Mouse (Mus musculus): ENCODE data around the gene Atp8a1. TPM values are rescaled to one million over a fixed set of nuclear protein-coding genes. Genes with fewer than 3 reads are reported as not detected.
"Not testable (repeated sequence)": the region's sequence is repeated elsewhere in the genome, so short reads cannot be mapped to it uniquely, and the experiment has no call there.

The Atp8a1 gene
- polyA plus RNA-seq, 1 experiment from 2014 or later: 53.6 TPM

GRCm38 (mm10) chr5:67823771-67824170, 23.5 kb downstream of the Atp8a1 start:
- no peak overlapping the region for H3K4me3 ChIP-seq
- WGBS: 72% methylated on average over 5 of the region's 5 CpGs
- H3K9ac ChIP-seq: no peak overlapping the region
- H3K9me3 ChIP-seq: no peaks in the 10 kb centered on the region
- no peak overlapping the region for H3K27ac ChIP-seq
- peaks cover 11% of the 10 kb centered on the region; the same call in 1 of the 2 replicates for H3K4me1 ChIP-seq
- no peaks in the 10 kb centered on the region for H3K27me3 ChIP-seq
- no peak for ATAC-seq (ENCODE audit: borderline replicate concordance, extremely low read depth, low FRiP score, low TSS enrichment)
- no peak overlapping the region for H3K4me2 ChIP-seq
- no peaks in the 10 kb centered on the region for H3K36me3 ChIP-seq

- Histone ChIP-seq H3K4me3 (no peak overlapping the region), H3K9me3 (no peaks in the 10 kb centered on the region), H3K4me1 (peaks cover 11% of the 10 kb centered on the region; the same call in 1 of the 2 replicates), H3K27me3 (no peaks in the 10 kb centered on the region), H3K9ac (no peak overlapping the region), H3K4me2 (no peak overlapping the region), H3K27ac (no peak overlapping the region), H3K36me3 (no peaks in the 10 kb centered on the region)
- 31% methylated on average over 6 of the region's 6 CpGs for WGBS
- ATAC-seq (ENCODE audit: borderline replicate concordance, extremely low read depth, low FRiP score, low TSS enrichment): no peak
Measured at GRCm38 (mm10) chr5:67822619-67823018, 24.6 kb downstream of the Atp8a1 start.

GRCm38 (mm10) chr5:67821987-67822401, 25.2 kb downstream of the Atp8a1 start:
- ATAC-seq (ENCODE audit: borderline replicate concordance, extremely low read depth, low FRiP score, low TSS enrichment): no peak
- H3K9me3 ChIP-seq: no peaks in the 10 kb centered on the region
- no peaks in the 10 kb centered on the region for H3K36me3 ChIP-seq
- no peak overlapping the region for H3K9ac ChIP-seq
- H3K4me2 ChIP-seq: no peak overlapping the region
- H3K27ac ChIP-seq: no peak overlapping the region
- no peaks in the 10 kb centered on the region for H3K27me3 ChIP-seq
- 72% methylated on average over 8 of the region's 8 CpGs for WGBS
- no peak overlapping the region for H3K4me3 ChIP-seq
- peaks cover 11% of the 10 kb centered on the region; the same call in 1 of the 2 replicates for H3K4me1 ChIP-seq

GRCm38 (mm10) chr5:67821185-67821584, 26.0 kb downstream of the Atp8a1 start:
- H3K27ac ChIP-seq: no peak overlapping the region
- WGBS: 77% methylated on average over 2 of the region's 2 CpGs
- no peaks in the 10 kb centered on the region for H3K9me3 ChIP-seq
- no peak for ATAC-seq (ENCODE audit: borderline replicate concordance, extremely low read depth, low FRiP score, low TSS enrichment)
- no peak overlapping the region for H3K4me2 ChIP-seq
- H3K4me3 ChIP-seq: no peak overlapping the region
- no peaks in the 10 kb centered on the region for H3K36me3 ChIP-seq
- H3K9ac ChIP-seq: no peak overlapping the region
- H3K27me3 ChIP-seq: no peaks in the 10 kb centered on the region
- H3K4me1 ChIP-seq: peaks cover 11% of the 10 kb centered on the region; the same call in 1 of the 2 replicates

GRCm38 (mm10) chr5:67819451-67819850, 27.8 kb downstream of the Atp8a1 start:
- Histone ChIP-seq H3K4me3 (no peak overlapping the region), H3K9me3 (no peaks in the 10 kb centered on the region), H3K27ac (no peak overlapping the region), H3K4me2 (no peak overlapping the region), H3K4me1 (peaks cover 19% of the 10 kb centered on the region), H3K36me3 (no peaks in the 10 kb centered on the region), H3K9ac (no peak overlapping the region), H3K27me3 (no peaks in the 10 kb centered on the region)
- 65% methylated on average over 5 of the region's 5 CpGs for WGBS
- no peak for ATAC-seq (ENCODE audit: borderline replicate concordance, extremely low read depth, low FRiP score, low TSS enrichment)

GRCm38 (mm10) chr5:67815572-67816325, 31.5 kb downstream of the Atp8a1 start:
- ATAC-seq (ENCODE audit: borderline replicate concordance, extremely low read depth, low FRiP score, low TSS enrichment): peak; percentile 83; the same call in 1 of the 2 replicates
- peak overlapping the region; percentile 3; the same call in 1 of the 2 replicates for H3K4me2 ChIP-seq
- H3K9ac ChIP-seq: no peak overlapping the region
- H3K27me3 ChIP-seq: no peaks in the 10 kb centered on the region
- H3K36me3 ChIP-seq: no peaks in the 10 kb centered on the region
- H3K27ac ChIP-seq: peak overlapping the region; percentile 50
- peaks cover 8% of the 10 kb centered on the region for H3K4me1 ChIP-seq
- no peaks in the 10 kb centered on the region for H3K9me3 ChIP-seq
- 31% methylated on average over 16 of the region's 16 CpGs for WGBS
- no peak overlapping the region for H3K4me3 ChIP-seq

- 65% methylated on average over 8 of the region's 8 CpGs for WGBS
- not testable (repeated sequence) for H3K9ac ChIP-seq; ATAC-seq (ENCODE audit: borderline replicate concordance, extremely low read depth, low FRiP score, low TSS enrichment); H3K27me3 ChIP-seq; H3K4me3 ChIP-seq; H3K4me1 ChIP-seq; H3K9me3 ChIP-seq; H3K36me3 ChIP-seq
- Histone ChIP-seq H3K4me2 (peak overlapping the region; percentile 3; the same call in 1 of the 2 replicates), H3K27ac (peak overlapping the region; percentile 50; the same call in 1 of the 2 replicates)
Measured at GRCm38 (mm10) chr5:67815060-67815459, 32.2 kb downstream of the Atp8a1 start.

- H3K27me3 ChIP-seq: no peaks in the 10 kb centered on the region
- WGBS: 78% methylated on average over 7 of the region's 7 CpGs
- no peak overlapping the region for H3K4me3 ChIP-seq
- no peaks in the 10 kb centered on the region for H3K36me3 ChIP-seq
- no peak for ATAC-seq (ENCODE audit: borderline replicate concordance, extremely low read depth, low FRiP score, low TSS enrichment)
- H3K4me1 ChIP-seq: peaks cover 8% of the 10 kb centered on the region
- H3K4me2 ChIP-seq: no peak overlapping the region
- H3K9ac ChIP-seq: no peak overlapping the region
- H3K27ac ChIP-seq: no peak overlapping the region
- H3K9me3 ChIP-seq: no peaks in the 10 kb centered on the region
Measured at GRCm38 (mm10) chr5:67814437-67814965, 32.7 kb downstream of the Atp8a1 start.

GRCm38 (mm10) chr5:67813334-67813733, 33.9 kb downstream of the Atp8a1 start:
- WGBS: 88% methylated on average over 5 of the region's 5 CpGs
- no peak for ATAC-seq (ENCODE audit: borderline replicate concordance, extremely low read depth, low FRiP score, low TSS enrichment)
- Histone ChIP-seq H3K4me3 (no peak overlapping the region), H3K27me3 (no peaks in the 10 kb centered on the region), H3K36me3 (no peaks in the 10 kb centered on the region), H3K9ac (no peak overlapping the region), H3K4me1 (peaks cover 8% of the 10 kb centered on the region), H3K27ac (no peak overlapping the region), H3K4me2 (no peak overlapping the region), H3K9me3 (no peaks in the 10 kb centered on the region)

GRCm38 (mm10) chr5:67802174-67803030, 44.8 kb downstream of the Atp8a1 start:
- no peak overlapping the region; the same call in 1 of the 2 replicates for H3K27ac ChIP-seq
- 0 out of 2 replicates have a peak, but pooled peaks have one; percentile 22 for ATAC-seq (ENCODE audit: borderline replicate concordance, extremely low read depth, low FRiP score, low TSS enrichment)
- no peak overlapping the region for H3K4me2 ChIP-seq

GRCm38 (mm10) chr5:67800801-67801200, 46.4 kb downstream of the Atp8a1 start:
- no peaks in the 10 kb centered on the region for H3K36me3 ChIP-seq
- ATAC-seq (ENCODE audit: borderline replicate concordance, extremely low read depth, low FRiP score, low TSS enrichment): no peak
- H3K9me3 ChIP-seq: no peaks in the 10 kb centered on the region
- H3K4me1 ChIP-seq: peaks cover 20% of the 10 kb centered on the region
- no peak overlapping the region for H3K4me3 ChIP-seq
- 69% methylated on average over 8 of the region's 8 CpGs for whole genome bisulfite sequencing
- no peak overlapping the region for H3K9ac ChIP-seq
- H3K27me3 ChIP-seq: no peaks in the 10 kb centered on the region
- H3K27ac ChIP-seq: no peak overlapping the region
- no peak overlapping the region for H3K4me2 ChIP-seq

More at GRCm38 (mm10) chr5:67802174-67803030, 44.8 kb downstream of the Atp8a1 start:
- H3K4me3 ChIP-seq: no peak overlapping the region
- no peaks in the 10 kb centered on the region for H3K27me3 ChIP-seq
- peaks cover 12% of the 10 kb centered on the region for H3K4me1 ChIP-seq
- H3K9me3 ChIP-seq: no peaks in the 10 kb centered on the region
- 72% methylated on average over 17 of the region's 17 CpGs for WGBS
- H3K36me3 ChIP-seq: no peaks in the 10 kb centered on the region
- no peak overlapping the region for H3K9ac ChIP-seq

Data from lung, embryonic 15.5 days (tissue).